Mouse (Mus musculus) myocyte (in vitro differentiated cells): Measurements from ENCODE around the gene Pkp3. TPM values are rescaled to one million over a fixed set of nuclear protein-coding genes. Genes with fewer than 3 reads are reported as not detected.

Source experiments
- H3K27me3 ChIP-seq: one replicate; pipeline ENCODE4 v1.6.1; 2011; ENCODE audit not compliant: control insufficient read depth, insufficient read depth, insufficient read length
- H3K36me3 ChIP-seq: one replicate; pipeline ENCODE4 v1.6.1; 2011; ENCODE audit not compliant: control insufficient read depth, insufficient read depth
- H3K4me2 ChIP-seq: one replicate; pipeline ENCODE4 v1.6.1; 2011; ENCODE audit warnings: low read depth, control low read depth
- H3K4me3 ChIP-seq: one replicate; pipeline ENCODE4 v1.5.1; 2011; ENCODE audit warnings: mild to moderate bottlenecking, control low read depth, moderate library complexity
- H3K79me2 ChIP-seq: one replicate; pipeline ENCODE4 v1.6.1; 2011; ENCODE audit not compliant: control insufficient read depth, insufficient read depth
- H3ac ChIP-seq: one replicate; pipeline ENCODE4 v1.6.1; 2011; ENCODE audit not compliant: control insufficient read depth, insufficient read length
- CEBPB ChIP-seq: IDR thresholded peaks from 2 replicates; pipeline ENCODE4 v1.6.1; 2011; ENCODE audit warnings: mild to moderate bottlenecking, moderate library complexity; ENCODE audit not compliant: poor library complexity, insufficient read depth, severe bottlenecking
- E2F4 ChIP-seq: IDR thresholded peaks from one replicate; pipeline ENCODE4 v1.6.1; 2011; ENCODE audit warnings: mild to moderate bottlenecking, control low read depth, moderate library complexity; ENCODE audit not compliant: insufficient read depth
- MAX ChIP-seq: IDR thresholded peaks from one replicate; pipeline ENCODE4 v1.6.1; 2011; ENCODE audit warnings: low read depth, mild to moderate bottlenecking, control low read depth
- MYOD1 ChIP-seq, 3 experiments: IDR thresholded peaks; one replicate each; pipeline ENCODE4 v1.6.1; 2011; ENCODE audit warnings: control low read depth in 2 of 3, low read depth in 2 of 3, mild to moderate bottlenecking in 2 of 3, moderate library complexity in 1 of 3; ENCODE audit not compliant: insufficient read length in 2 of 3, control insufficient read depth in 1 of 3
- MYOG ChIP-seq, 3 experiments: IDR thresholded peaks; one replicate each; pipeline ENCODE4 v1.6.1; 2011; ENCODE audit warnings: control low read depth in 2 of 3, low read depth in 2 of 3, mild to moderate bottlenecking in 2 of 3; ENCODE audit not compliant: insufficient read length in 2 of 3, control insufficient read depth in 1 of 3, insufficient read depth in 1 of 3
- POLR2A ChIP-seq: IDR thresholded peaks from one replicate; pipeline ENCODE4 v1.6.1; 2011; ENCODE audit warnings: low read depth, mild to moderate bottlenecking, control low read depth, moderate library complexity; ENCODE audit not compliant: insufficient read length
- POLR2AphosphoS2 ChIP-seq: IDR thresholded peaks from one replicate; pipeline ENCODE4 v1.6.1; 2011; ENCODE audit warnings: low read depth, control low read depth; ENCODE audit not compliant: insufficient read length
- REST ChIP-seq: IDR thresholded peaks from one replicate; pipeline ENCODE4 v1.6.1; 2011; ENCODE audit warnings: mild to moderate bottlenecking, control low read depth, moderate library complexity; ENCODE audit not compliant: insufficient read depth, insufficient read length
- SRF ChIP-seq: IDR thresholded peaks from one replicate; pipeline ENCODE4 v1.6.1; 2011; ENCODE audit warnings: low read depth; ENCODE audit not compliant: control insufficient read depth, insufficient read length
- TCF12 ChIP-seq: IDR thresholded peaks from one replicate; pipeline ENCODE4 v1.6.1; 2011; ENCODE audit warnings: mild to moderate bottlenecking, control low read depth; ENCODE audit not compliant: poor library complexity, insufficient read depth, severe bottlenecking
- TCF3 ChIP-seq: IDR thresholded peaks from one replicate; pipeline ENCODE4 v1.6.1; 2011; ENCODE audit warnings: low read depth, control low read depth; ENCODE audit not compliant: insufficient read length
- USF1 ChIP-seq: IDR thresholded peaks from one replicate; pipeline ENCODE4 v1.6.1; 2011; ENCODE audit warnings: low read depth, mild to moderate bottlenecking, control low read depth, moderate library complexity
- polyA plus RNA-seq: library from polyadenylated mRNA; unstranded; fragments of >200 nt; fragmentation: generic; extraction: Trizol; gene quantifications from one replicate; pipeline ENCODE4 v1.2.1, GENCODE M21; 2012; ENCODE audit warnings: missing spikeins

Gene Pkp3
- polyA plus RNA-seq, 1 experiment, result 0.25 TPM

- Histone ChIP-seq H3ac (no peak overlapping the region), H3K4me2 (peak overlapping the region; percentile 14), H3K27me3 (no peaks in the 10 kb centered on the region), H3K4me3 (no peak overlapping the region), H3K79me2 (no peaks in the 10 kb centered on the region), H3K36me3 (no peaks in the 10 kb centered on the region)
- TF ChIP-seq USF1 (no peak), SRF (no peak), MYOG (IDR thresholded peaks at IDR 0.05; ENCODE audit: control insufficient read depth in 1 of 3, insufficient read depth in 1 of 3, insufficient read length in 2 of 3, low read depth in 2 of 3) (no peak), TCF12 (no peak), POLR2A (no peak), POLR2AphosphoS2 (no peak), E2F4 (no peak), CEBPB (no peak), TCF3 (no peak), REST (no peak), MAX (no peak), MYOD1 (IDR thresholded peaks at IDR 0.05; ENCODE audit: control insufficient read depth in 1 of 3, insufficient read length in 2 of 3, low read depth in 2 of 3) (no peak)
Observed at GRCm38 (mm10) chr7:141049326-141049725, 28.7 kb upstream of the Pkp3 start.

- no peak overlapping the region for H3ac ChIP-seq
- TF ChIP-seq MYOG (IDR thresholded peaks at IDR 0.05; ENCODE audit: control insufficient read depth in 1 of 3, insufficient read depth in 1 of 3, insufficient read length in 2 of 3, low read depth in 2 of 3), result no peak
- TF ChIP-seq CEBPB, result no peak
- no peak for TF ChIP-seq REST
- no peak for TF ChIP-seq MAX
- no peak for TF ChIP-seq TCF12
- TF ChIP-seq MYOD1 (IDR thresholded peaks at IDR 0.05; ENCODE audit: control insufficient read depth in 1 of 3, insufficient read length in 2 of 3, low read depth in 2 of 3), result no peak
- TF ChIP-seq POLR2AphosphoS2, result no peak
- H3K36me3 ChIP-seq, result no peaks in the 10 kb centered on the region
- H3K27me3 ChIP-seq, result no peaks in the 10 kb centered on the region
- H3K4me3 ChIP-seq, result no peak overlapping the region
- no peak overlapping the region for H3K4me2 ChIP-seq
- no peaks in the 10 kb centered on the region for H3K79me2 ChIP-seq
Observed at GRCm38 (mm10) chr7:141051060-141051685, 26.8 kb upstream of the Pkp3 start.

- Histone ChIP-seq H3ac (no peak overlapping the region), H3K4me3 (no peak overlapping the region), H3K79me2 (no peaks in the 10 kb centered on the region), H3K4me2 (no peak overlapping the region), H3K27me3 (no peaks in the 10 kb centered on the region), H3K36me3 (no peaks in the 10 kb centered on the region)
- no peak for TF ChIP-seq POLR2AphosphoS2
- TF ChIP-seq MYOD1 (IDR thresholded peaks at IDR 0.05; ENCODE audit: control insufficient read depth in 1 of 3, insufficient read length in 2 of 3, low read depth in 2 of 3), result no peak
- TF ChIP-seq POLR2A, result no peak
- TF ChIP-seq E2F4, result no peak
Observed at GRCm38 (mm10) chr7:141052016-141052415, 26.0 kb upstream of the Pkp3 start.

- H3K27me3 ChIP-seq, result no peaks in the 10 kb centered on the region
- no peak overlapping the region for H3K4me3 ChIP-seq
- H3K79me2 ChIP-seq, result no peaks in the 10 kb centered on the region
- no peak overlapping the region for H3K4me2 ChIP-seq
- no peaks in the 10 kb centered on the region for H3K36me3 ChIP-seq
- TF ChIP-seq TCF12 (no peak), MYOD1 (IDR thresholded peaks at IDR 0.05; ENCODE audit: control insufficient read depth in 1 of 3, insufficient read length in 2 of 3, low read depth in 2 of 3) (no peak), MAX (no peak), SRF (no peak), CEBPB (no peak), USF1 (no peak), TCF3 (no peak), MYOG (IDR thresholded peaks at IDR 0.05; ENCODE audit: control insufficient read depth in 1 of 3, insufficient read depth in 1 of 3, insufficient read length in 2 of 3, low read depth in 2 of 3) (no peak), POLR2AphosphoS2 (no peak)
- H3ac ChIP-seq, result no peak overlapping the region
Observed at GRCm38 (mm10) chr7:141052421-141052820, 25.6 kb upstream of the Pkp3 start.

- Histone ChIP-seq H3K36me3 (no peaks in the 10 kb centered on the region), H3K79me2 (no peaks in the 10 kb centered on the region), H3K4me2 (no peak overlapping the region), H3K27me3 (no peaks in the 10 kb centered on the region), H3K4me3 (no peak overlapping the region), H3ac (no peak overlapping the region)
- no peak for TF ChIP-seq POLR2A
- no peak for TF ChIP-seq CEBPB
- no peak for TF ChIP-seq USF1
- no peak for TF ChIP-seq TCF3
- no peak for TF ChIP-seq MYOD1 (IDR thresholded peaks at IDR 0.05; ENCODE audit: control insufficient read depth in 1 of 3, insufficient read length in 2 of 3, low read depth in 2 of 3)
- TF ChIP-seq E2F4, result no peak
- no peak for TF ChIP-seq POLR2AphosphoS2
Observed at GRCm38 (mm10) chr7:141055785-141056184, 22.2 kb upstream of the Pkp3 start.
